Mouse (Mus musculus) stomach, embryonic 15.5 days (tissue): Measurements from ENCODE around the gene 2310007B03Rik. TPM values are rescaled to one million over a fixed set of nuclear protein-coding genes. Genes with fewer than 3 reads are reported as not detected.

Experiments used
- ATAC-seq: fragments of 200-750 bp; cut with Nextera tagmentation; 2 replicates; pipeline ENCODE4 v1.8.0; 2017; ENCODE audit warnings: low read depth, moderate number of reproducible peaks, moderate TSS enrichment; ENCODE audit not compliant: insufficient read depth, low FRiP score
- H3K27ac ChIP-seq: fragments of 300-500 bp; sonication (generic); 2 replicates; pipeline ENCODE4 v1.5.1; 2015; ENCODE audit warnings: mild to moderate bottlenecking, inconsistent platforms
- H3K27me3 ChIP-seq: fragments of 300-500 bp; sonication (generic); replicated peaks from 2 replicates; pipeline ENCODE4 v1.6.1; 2015; ENCODE audit warnings: inconsistent platforms
- H3K36me3 ChIP-seq: fragments of 300-500 bp; sonication (generic); 2 replicates; pipeline ENCODE4 v1.6.1; 2015; ENCODE audit warnings: inconsistent platforms
- H3K4me1 ChIP-seq: fragments of 300-500 bp; sonication (generic); 2 replicates; pipeline ENCODE4 v1.6.1; 2015; ENCODE audit warnings: inconsistent platforms
- H3K4me2 ChIP-seq: fragments of 300-500 bp; sonication (generic); 2 replicates; pipeline ENCODE4 v1.6.1; 2015; ENCODE audit warnings: mild to moderate bottlenecking, inconsistent platforms
- H3K4me3 ChIP-seq: fragments of 300-500 bp; sonication (generic); replicated peaks from 2 replicates; pipeline ENCODE4 v1.5.1; 2015; ENCODE audit warnings: inconsistent platforms
- H3K9ac ChIP-seq: fragments of 300-500 bp; sonication (generic); 2 replicates; pipeline ENCODE4 v1.6.1; 2015; ENCODE audit warnings: inconsistent platforms
- H3K9me3 ChIP-seq: fragments of 300-500 bp; sonication (generic); 2 replicates; pipeline ENCODE4 v1.6.1; 2016; ENCODE audit warnings: inconsistent platforms
- WGBS: fragments of 180-500 bp; shearing (Covaris S2); methylation state at CpG from one replicate; pipeline ENCODE4 v1.1.7; 2015; 5-methylcytosine and 5-hydroxymethylcytosine counted together
- polyA plus RNA-seq: library from polyadenylated mRNA; unstranded; fragments of >200 nt; fragmentation: Nextera tagmentation; extraction: Ambion mirVana; gene quantifications from 2 replicates; pipeline ENCODE4 v1.2.1, GENCODE M21; 2015

Gene 2310007B03Rik
- polyA plus RNA-seq, 1 experiment from 2014 or later, result 8.2 TPM

- H3K9ac ChIP-seq, result no peak overlapping the region
- no peaks in the 10 kb centered on the region for H3K9me3 ChIP-seq
- ATAC-seq, result 0 out of 2 replicates have a peak, but pooled peaks have one; percentile 2
Measured at GRCm38 (mm10) chr1:93175849-93176248, 15.1 kb upstream of the 2310007B03Rik start.

GRCm38 (mm10) chr1:93174399-93174798 is 13.7 kb upstream of the 2310007B03Rik start:
- H3K9ac ChIP-seq, result no peak overlapping the region
- H3K9me3 ChIP-seq, result no peaks in the 10 kb centered on the region
- H3K27me3 ChIP-seq, result no peaks in the 10 kb centered on the region
- no peak overlapping the region for H3K4me2 ChIP-seq
- under 1% methylated on average over 4 of the region's 4 CpGs for WGBS
- H3K4me3 ChIP-seq, result no peak overlapping the region
- peaks cover 18% of the 10 kb centered on the region for H3K4me1 ChIP-seq
- no peaks in the 10 kb centered on the region for H3K36me3 ChIP-seq
- H3K27ac ChIP-seq, result 0 out of 2 replicates have a peak overlapping the region, but pooled peaks have one; percentile 26
- ATAC-seq, result peak; percentile 48

More at GRCm38 (mm10) chr1:93175849-93176248, 15.1 kb upstream of the 2310007B03Rik start:
- WGBS, result 18% methylated on average over 6 of the region's 6 CpGs
- Histone ChIP-seq H3K4me3 (no peak overlapping the region), H3K4me1 (peaks cover 18% of the 10 kb centered on the region), H3K27ac (peak overlapping the region; percentile 67; the same call in 1 of the 2 replicates), H3K4me2 (0 out of 2 replicates have a peak overlapping the region, but pooled peaks have one; percentile 67), H3K36me3 (no peaks in the 10 kb centered on the region), H3K27me3 (no peaks in the 10 kb centered on the region)

DNA sequence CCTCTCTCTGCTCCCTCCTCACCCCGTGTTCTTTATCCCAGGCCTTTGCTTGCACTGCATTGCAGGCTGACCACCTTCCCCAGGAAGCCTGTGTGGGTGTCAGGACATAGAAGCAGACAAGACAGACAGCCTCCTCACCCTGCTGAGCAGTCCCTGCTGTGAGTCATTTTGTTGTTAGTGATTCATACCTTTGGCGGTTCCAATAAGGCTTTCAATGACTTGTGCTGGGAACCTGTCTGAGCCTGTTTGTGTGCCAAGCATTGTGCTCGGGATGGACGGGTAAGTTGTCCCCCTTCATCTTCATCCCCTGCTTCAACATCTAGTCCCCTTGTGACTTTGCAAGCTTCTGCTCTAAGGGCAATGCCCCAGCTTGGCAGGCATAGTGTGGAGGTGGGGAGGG is 12.9 kb upstream of the 2310007B03Rik start:
- 0 out of 2 replicates have a peak, but pooled peaks cover 3% of the 10 kb centered on the region for H3K27me3 ChIP-seq
- no peak for ATAC-seq
- H3K9me3 ChIP-seq, result no peaks in the 10 kb centered on the region
- WGBS, result 66% methylated on average over 4 of the region's 4 CpGs
- no peak overlapping the region for H3K4me2 ChIP-seq
- H3K4me1 ChIP-seq, result peaks cover 18% of the 10 kb centered on the region
- no peak overlapping the region for H3K4me3 ChIP-seq
- no peaks in the 10 kb centered on the region for H3K36me3 ChIP-seq
- 0 out of 2 replicates have a peak overlapping the region, but pooled peaks have one; percentile 26 for H3K27ac ChIP-seq
- H3K9ac ChIP-seq, result no peak overlapping the region

- 39% methylated on average over 10 of the region's 10 CpGs for WGBS
- Histone ChIP-seq H3K9ac (no peak within 1 kb of the TSS), H3K4me1 (no peaks in the 10 kb centered on the region), H3K27ac (no peak within 1 kb of the TSS), H3K4me3 (no peak within 1 kb of the TSS), H3K9me3 (no peaks in the 10 kb centered on the region), H3K4me2 (no peak within 1 kb of the TSS), H3K27me3 (0 out of 2 replicates have a peak, but pooled peaks cover 3% of the 10 kb centered on the region), H3K36me3 (no peaks in the 10 kb centered on the region)
- ATAC-seq, result no peak
Measured at GRCm38 (mm10) chr1:93168295-93168775, 7.6 kb upstream of the 2310007B03Rik start, which contains the start of gene Crocc2. Crocc2 (plus strand) TSS chr1:93168725.

DNA sequence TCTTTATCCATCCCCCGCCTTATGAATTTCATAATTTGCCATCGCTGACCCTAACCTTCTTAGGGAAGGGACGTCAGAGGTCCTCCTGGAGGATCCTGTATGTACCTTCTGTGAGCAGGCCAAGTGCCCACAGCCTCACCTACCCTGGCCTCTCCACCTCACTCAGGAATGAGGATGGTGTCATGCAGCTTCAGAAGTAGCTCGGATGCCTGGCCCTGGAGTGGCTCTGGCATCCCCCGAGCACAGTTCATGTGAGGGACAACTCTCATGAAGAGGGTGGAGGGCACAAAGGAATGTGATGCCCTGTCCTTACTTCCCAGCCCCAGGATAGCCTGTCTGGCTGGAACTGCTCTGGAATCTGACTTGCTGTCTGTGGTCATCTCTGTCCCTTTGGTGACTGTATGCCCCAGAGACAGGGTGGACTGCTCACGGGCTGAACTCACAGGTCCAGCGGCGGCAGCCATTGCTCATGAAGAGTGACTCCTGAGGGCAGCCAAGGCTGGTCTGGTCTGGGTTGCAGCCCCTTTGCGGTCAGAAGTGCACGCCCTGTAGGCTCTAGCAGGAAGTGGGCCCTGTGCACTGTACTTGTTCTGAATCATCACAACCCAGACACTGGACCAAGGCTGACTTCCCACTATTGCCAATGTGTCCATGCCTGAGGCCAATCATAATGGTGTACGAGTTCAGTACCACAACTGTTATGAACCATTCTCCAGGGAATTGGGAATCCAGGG is 5.8 kb upstream of the 2310007B03Rik start:
- Histone ChIP-seq H3K4me2 (no peak overlapping the region), H3K27me3 (0 out of 2 replicates have a peak, but pooled peaks cover 3% of the 10 kb centered on the region), H3K36me3 (no peaks in the 10 kb centered on the region), H3K27ac (no peak overlapping the region), H3K4me3 (no peak overlapping the region), H3K4me1 (no peaks in the 10 kb centered on the region), H3K9ac (no peak overlapping the region), H3K9me3 (no peaks in the 10 kb centered on the region)
- 77% methylated on average over 11 of the region's 11 CpGs for WGBS
- no peak for ATAC-seq

GRCm38 (mm10) chr1:93165447-93165846 is 4.7 kb upstream of the 2310007B03Rik start:
- H3K27me3 ChIP-seq, result 0 out of 2 replicates have a peak, but pooled peaks cover 3% of the 10 kb centered on the region
- no peak overlapping the region for H3K9ac ChIP-seq
- H3K4me1 ChIP-seq, result 0 out of 2 replicates have a peak, but pooled peaks cover 5% of the 10 kb centered on the region
- 70% methylated on average over 9 of the region's 9 CpGs for WGBS
- no peak overlapping the region for H3K4me3 ChIP-seq
- no peak for ATAC-seq
- H3K36me3 ChIP-seq, result no peaks in the 10 kb centered on the region
- H3K27ac ChIP-seq, result no peak overlapping the region
- no peak overlapping the region for H3K4me2 ChIP-seq
- H3K9me3 ChIP-seq, result no peaks in the 10 kb centered on the region

DNA sequence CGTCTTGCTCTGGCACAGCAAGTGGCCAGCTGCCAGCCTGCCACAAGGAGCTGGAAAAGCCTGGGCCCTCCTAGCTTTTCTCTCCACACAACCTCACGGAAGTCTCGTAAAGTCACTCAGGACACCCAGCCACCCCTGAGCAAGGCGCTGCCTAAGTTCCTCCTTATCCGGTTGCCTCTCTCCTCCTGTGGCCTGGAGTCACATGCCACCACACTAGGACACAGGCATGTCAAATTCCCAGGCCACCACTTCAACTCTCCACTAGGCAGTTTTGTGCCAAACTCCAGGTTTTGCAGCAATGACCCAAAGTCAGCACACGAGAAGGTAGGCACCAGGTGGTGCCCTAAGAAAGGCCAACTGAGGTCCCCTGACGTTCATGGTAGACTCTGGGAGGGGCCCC is 1.8 kb upstream of the 2310007B03Rik start:
- ATAC-seq, result no peak
- Histone ChIP-seq H3K4me1 (0 out of 2 replicates have a peak, but pooled peaks cover 6% of the 10 kb centered on the region), H3K4me3 (no peak overlapping the region), H3K9ac (no peak overlapping the region), H3K27me3 (no peaks in the 10 kb centered on the region), H3K36me3 (no peaks in the 10 kb centered on the region), H3K9me3 (no peaks in the 10 kb centered on the region), H3K27ac (no peak overlapping the region), H3K4me2 (no peak overlapping the region)
- 78% methylated on average over 7 of the region's 7 CpGs for WGBS

DNA sequence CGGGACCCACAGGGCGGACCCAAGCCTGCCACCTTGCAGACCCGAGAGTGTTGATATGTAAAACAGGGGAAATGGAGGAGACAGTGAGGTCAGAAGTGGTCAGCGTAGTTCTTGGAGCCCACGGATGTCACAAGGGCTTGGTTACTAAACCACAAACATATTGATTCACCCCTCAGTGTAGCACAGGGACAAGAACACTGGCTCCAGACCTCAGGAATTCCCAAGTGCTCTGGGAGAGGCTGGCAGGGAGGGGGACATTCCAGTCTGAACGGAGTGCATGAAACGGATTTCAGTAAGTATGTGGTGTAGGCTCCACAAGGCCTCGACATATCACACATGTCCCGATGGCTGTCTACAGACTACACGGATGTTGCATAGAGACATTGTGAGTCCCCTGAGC is 1.2 kb upstream of the 2310007B03Rik start:
- ATAC-seq, result no peak
- Histone ChIP-seq H3K4me2 (no peak overlapping the region), H3K4me1 (0 out of 2 replicates have a peak, but pooled peaks cover 6% of the 10 kb centered on the region), H3K27ac (no peak overlapping the region), H3K36me3 (no peaks in the 10 kb centered on the region), H3K9me3 (no peaks in the 10 kb centered on the region), H3K27me3 (no peaks in the 10 kb centered on the region), H3K4me3 (no peak overlapping the region), H3K9ac (no peak overlapping the region)
- 73% methylated on average over 10 of the region's 10 CpGs for WGBS

- 0 out of 2 replicates have a peak, but pooled peaks cover 6% of the 10 kb centered on the region for H3K4me1 ChIP-seq
- no peaks in the 10 kb centered on the region for H3K36me3 ChIP-seq
- no peak overlapping the region for H3K4me3 ChIP-seq
- 0 out of 2 replicates have a peak overlapping the region, but pooled peaks have one; percentile 68 for H3K27ac ChIP-seq
- no peak overlapping the region for H3K4me2 ChIP-seq
- H3K9me3 ChIP-seq, result no peaks in the 10 kb centered on the region
- ATAC-seq, result no peak
- H3K27me3 ChIP-seq, result no peaks in the 10 kb centered on the region
- WGBS, result 75% methylated on average over 8 of the region's 8 CpGs
- H3K9ac ChIP-seq, result no peak overlapping the region
Measured at GRCm38 (mm10) chr1:93161350-93161749, 602 bp upstream of the 2310007B03Rik start.

DNA sequence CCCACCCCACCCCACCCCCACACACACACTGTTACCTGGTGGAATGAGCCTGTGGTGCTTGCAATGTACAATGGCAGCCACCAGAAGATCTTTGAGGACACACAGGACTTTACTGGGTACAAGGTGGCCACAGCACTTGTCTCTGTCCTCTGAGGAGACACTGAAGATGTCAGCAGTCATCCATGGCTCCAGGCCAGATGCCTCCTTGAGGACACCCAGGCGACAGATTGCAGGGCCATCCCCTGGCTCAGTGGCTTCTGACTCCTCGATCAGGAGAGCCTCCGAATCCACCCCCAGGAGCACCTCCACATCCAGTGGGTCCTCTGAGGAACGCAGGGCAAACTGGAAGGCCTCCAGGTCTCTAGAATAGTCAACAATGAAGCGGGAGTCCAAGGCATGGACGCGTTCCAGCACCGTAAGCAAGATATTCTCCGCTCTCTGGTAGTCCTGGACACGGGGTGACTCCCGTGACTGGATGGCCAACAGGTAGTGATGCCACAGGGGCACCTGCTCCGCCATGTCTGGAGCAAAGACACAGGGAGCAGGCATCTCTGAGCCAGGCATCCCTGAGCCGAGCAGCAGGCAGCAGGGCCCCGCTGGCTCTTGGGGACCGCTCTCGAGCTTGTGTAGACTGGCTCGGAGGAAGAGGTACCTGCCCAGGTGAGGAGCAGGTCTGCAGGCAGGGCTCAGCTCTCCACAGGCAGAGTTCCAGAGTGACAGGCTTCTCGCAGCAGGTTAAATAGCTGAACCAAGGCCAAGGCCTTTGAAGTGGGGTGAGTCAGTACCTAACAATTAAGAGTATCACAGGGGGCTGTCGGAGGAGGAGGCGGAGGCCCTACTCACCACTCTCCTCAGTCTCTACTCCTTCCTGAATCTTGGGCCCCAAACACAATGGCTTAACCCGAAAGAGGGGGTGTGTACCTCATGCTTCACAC is 915 bp downstream of the 2310007B03Rik start:
- H3K27me3 ChIP-seq, result no peaks in the 10 kb centered on the region
- 71% methylated on average over 21 of the region's 21 CpGs for WGBS
- no peak overlapping the region; the same call in 1 of the 2 replicates for H3K4me3 ChIP-seq
- no peak overlapping the region for H3K4me2 ChIP-seq
- ATAC-seq, result 0 out of 2 replicates have a peak, but pooled peaks have one; percentile 51
- peak overlapping the region; percentile 68; the same call in 1 of the 2 replicates for H3K27ac ChIP-seq
- H3K36me3 ChIP-seq, result no peaks in the 10 kb centered on the region
- H3K9me3 ChIP-seq, result no peaks in the 10 kb centered on the region
- H3K9ac ChIP-seq, result no peak overlapping the region
- H3K4me1 ChIP-seq, result 0 out of 2 replicates have a peak, but pooled peaks cover 6% of the 10 kb centered on the region

GRCm38 (mm10) chr1:93158916-93159315 is 1.8 kb downstream of the 2310007B03Rik start:
- H3K4me3 ChIP-seq, result no peak overlapping the region
- no peak for ATAC-seq
- H3K4me2 ChIP-seq, result no peak overlapping the region

More at GRCm38 (mm10) chr1:93158916-93159315, 1.8 kb downstream of the 2310007B03Rik start:
- H3K27me3 ChIP-seq, result no peaks in the 10 kb centered on the region
- H3K9me3 ChIP-seq, result no peaks in the 10 kb centered on the region
- 58% methylated on average over 8 of the region's 8 CpGs for WGBS
- H3K4me1 ChIP-seq, result 0 out of 2 replicates have a peak, but pooled peaks cover 6% of the 10 kb centered on the region
- no peak overlapping the region for H3K27ac ChIP-seq
- no peak overlapping the region for H3K9ac ChIP-seq
- H3K36me3 ChIP-seq, result no peaks in the 10 kb centered on the region
